Mouse (Mus musculus): ENCODE results near the gene Mfsd9. TPM values are rescaled to one million over a fixed set of nuclear protein-coding genes. Genes with fewer than 3 reads are reported as not detected.
A peak's percentile ranks its signal among the peaks of the same experiment; 100 is the strongest.

Gene Mfsd9
- total RNA-seq (2014; fragmentation: Nextera tagmentation) (1.8 and 2.1 TPM in 2 replicates), total RNA-seq (2017) (1.7 and 4.7 TPM in 2 replicates)

DNA sequence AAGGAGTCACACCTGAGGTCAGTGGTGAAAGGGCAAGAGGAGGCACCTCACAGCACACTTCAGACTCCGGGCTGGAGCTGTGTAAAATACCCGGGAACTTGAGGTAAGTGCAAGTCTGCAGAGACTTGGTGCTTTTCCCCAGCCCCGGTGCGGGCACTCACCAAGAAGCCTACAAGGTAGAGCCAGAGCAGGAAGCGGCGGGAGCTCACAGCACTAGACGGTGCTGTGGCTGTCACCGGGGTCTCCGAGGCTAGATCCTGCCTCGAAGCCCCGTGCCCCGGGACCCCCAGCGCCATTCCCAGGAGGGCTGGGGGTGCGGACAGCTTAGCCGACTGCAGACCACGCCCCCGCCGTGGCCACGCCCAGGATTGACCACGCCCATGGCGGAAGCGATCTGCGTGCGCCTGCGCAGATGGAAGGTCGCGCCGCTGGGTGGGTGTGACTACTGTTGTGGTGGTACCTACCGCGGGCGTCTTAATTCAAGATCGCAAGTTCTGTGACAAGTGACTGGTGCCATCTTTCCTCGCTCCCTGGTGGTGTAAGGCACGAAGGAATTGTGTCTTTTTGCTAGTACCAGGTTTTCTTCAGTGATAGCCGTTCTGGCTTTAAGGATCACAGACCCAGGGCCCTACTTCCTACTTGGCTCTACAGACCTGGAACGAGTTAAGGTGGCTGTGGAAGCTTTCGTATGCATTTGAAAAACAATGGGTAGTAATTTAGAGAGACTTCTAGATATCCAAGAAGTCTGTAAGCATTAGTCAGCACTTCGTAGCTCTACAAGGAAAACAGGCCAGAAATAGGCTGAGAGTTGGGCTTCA lies at the start of gene Mfsd9:
Mfsd9 (minus strand) TSS at position 364 of the 818 bp plus-strand sequence.
- peak; percentile 98 for ATAC-seq (replicated peaks; ENCODE audit: low FRiP score, low TSS enrichment, poor library complexity, severe bottlenecking)

- ATAC-seq (replicated peaks; ENCODE audit: low FRiP score, low TSS enrichment, poor library complexity, severe bottlenecking), result no peak
Observed at GRCm38 (mm10) chr1:40835468-40835867, 45.0 kb upstream of the Mfsd9 start.

- ATAC-seq (replicated peaks; ENCODE audit: low FRiP score, low TSS enrichment, poor library complexity, severe bottlenecking), result no peak
Observed at GRCm38 (mm10) chr1:40830712-40831507, 40.4 kb upstream of the Mfsd9 start.

DNA sequence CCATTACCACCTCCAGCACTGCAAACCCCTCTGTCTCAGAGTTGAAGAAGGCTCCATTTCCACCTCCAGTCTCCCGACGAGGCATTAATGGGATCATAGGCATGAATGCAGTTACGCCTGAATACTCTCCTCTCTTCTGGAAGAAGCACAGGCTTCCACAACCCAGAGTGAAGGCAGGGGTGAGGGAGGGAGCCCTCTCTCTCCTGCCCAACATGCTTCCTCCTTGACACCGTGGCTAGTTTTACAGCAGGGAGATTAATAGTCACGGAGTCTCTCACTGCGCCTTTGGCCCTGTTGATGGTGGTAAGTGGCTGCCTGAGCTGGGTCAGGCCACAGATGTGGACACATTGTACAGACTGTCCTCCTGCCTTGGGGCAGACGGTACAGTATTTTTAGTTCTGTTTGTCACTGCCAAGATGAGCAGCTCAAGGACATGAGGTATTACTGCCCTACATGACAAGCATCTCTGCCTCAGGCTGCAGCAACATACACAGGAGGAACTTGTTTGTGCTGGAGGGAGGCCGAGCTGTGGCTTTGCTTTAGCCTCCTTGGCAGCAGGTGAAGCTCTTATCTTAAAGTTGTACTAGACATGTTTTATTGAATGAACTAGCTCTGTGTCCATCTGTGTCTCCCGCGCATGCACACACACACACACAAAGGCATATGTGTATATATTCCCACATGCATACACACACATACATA lies 38.9 kb upstream of the Mfsd9 start:
- no peak for ATAC-seq (replicated peaks; ENCODE audit: low FRiP score, low TSS enrichment, poor library complexity, severe bottlenecking)

GRCm38 (mm10) chr1:40825826-40826225 lies 35.3 kb upstream of the Mfsd9 start:
- ATAC-seq (replicated peaks; ENCODE audit: low FRiP score, low TSS enrichment, poor library complexity, severe bottlenecking), result no peak

GRCm38 (mm10) chr1:40824936-40825335 lies 34.4 kb upstream of the Mfsd9 start:
- no peak for ATAC-seq (replicated peaks; ENCODE audit: low FRiP score, low TSS enrichment, poor library complexity, severe bottlenecking)

- ATAC-seq (replicated peaks; ENCODE audit: low FRiP score, low TSS enrichment, poor library complexity, severe bottlenecking), result no peak
Observed at GRCm38 (mm10) chr1:40824517-40824916, 34.0 kb upstream of the Mfsd9 start.

GRCm38 (mm10) chr1:40815071-40815845 lies 24.8 kb upstream of the Mfsd9 start:
- no peak for ATAC-seq (replicated peaks; ENCODE audit: low FRiP score, low TSS enrichment, poor library complexity, severe bottlenecking)

- no peak for ATAC-seq (replicated peaks; ENCODE audit: low FRiP score, low TSS enrichment, poor library complexity, severe bottlenecking)
Observed at GRCm38 (mm10) chr1:40808643-40809042, 18.2 kb upstream of the Mfsd9 start.

DNA sequence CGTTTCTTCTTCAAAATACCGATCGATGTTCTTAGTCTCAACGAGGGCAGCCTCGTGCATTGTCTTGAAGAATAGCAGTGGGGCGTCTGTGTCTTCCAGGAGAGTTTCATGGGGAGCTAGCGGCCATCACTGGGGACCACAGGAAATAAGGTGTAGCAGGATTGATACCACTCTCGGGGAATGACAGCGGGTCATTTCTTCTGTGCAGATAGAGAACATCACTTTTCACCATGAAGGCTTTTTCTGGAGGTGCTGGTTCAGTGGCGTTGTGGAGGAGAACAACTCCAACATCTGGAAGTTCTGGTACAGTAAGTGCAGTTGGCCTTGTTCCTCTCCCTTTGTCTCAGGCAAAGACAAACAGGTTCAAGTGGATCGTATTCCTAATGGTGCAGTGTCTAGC lies 15.4 kb upstream of the Mfsd9 start:
- no peak for ATAC-seq (replicated peaks; ENCODE audit: low FRiP score, low TSS enrichment, poor library complexity, severe bottlenecking)

- no peak for ATAC-seq (replicated peaks; ENCODE audit: low FRiP score, low TSS enrichment, poor library complexity, severe bottlenecking)
Observed at GRCm38 (mm10) chr1:40805351-40805750, 14.9 kb upstream of the Mfsd9 start, which contains the start of gene Tmem182. Gene Tmem182 (plus strand): TSS chr1:40805601.

- ATAC-seq (replicated peaks; ENCODE audit: low FRiP score, low TSS enrichment, poor library complexity, severe bottlenecking), result no peak
Observed at GRCm38 (mm10) chr1:40804118-40804517, 13.6 kb upstream of the Mfsd9 start.

- peak; percentile 65 for ATAC-seq (replicated peaks; ENCODE audit: low FRiP score, low TSS enrichment, poor library complexity, severe bottlenecking)
Observed at GRCm38 (mm10) chr1:40802759-40803158, 12.3 kb upstream of the Mfsd9 start.

GRCm38 (mm10) chr1:40800908-40801307 lies 10.4 kb upstream of the Mfsd9 start:
- 0 out of 2 replicates have a peak, but pooled peaks have one; percentile 42 for ATAC-seq (replicated peaks; ENCODE audit: low FRiP score, low TSS enrichment, poor library complexity, severe bottlenecking)

DNA sequence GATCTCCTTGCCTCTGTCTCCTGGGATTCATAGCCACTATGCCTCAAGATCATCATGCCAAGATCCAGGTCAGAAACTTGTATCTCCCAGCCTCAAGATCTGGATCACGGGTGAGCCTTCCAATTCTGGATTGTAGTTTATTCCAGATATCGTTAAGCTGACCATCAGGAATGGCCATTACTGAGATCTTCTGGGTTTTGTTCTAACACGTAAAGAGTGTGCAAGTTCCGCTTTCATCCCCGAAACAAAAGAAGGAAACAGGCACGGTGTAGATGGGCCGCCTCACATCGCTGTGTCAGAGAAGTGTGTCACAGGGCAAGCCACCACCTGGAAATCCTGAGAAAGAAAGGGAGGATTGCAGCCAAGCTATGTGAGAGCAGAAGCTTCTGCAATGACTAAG lies 8.6 kb upstream of the Mfsd9 start:
- ATAC-seq (replicated peaks; ENCODE audit: low FRiP score, low TSS enrichment, poor library complexity, severe bottlenecking), result no peak

- peak; percentile 97 for ATAC-seq (replicated peaks; ENCODE audit: low FRiP score, low TSS enrichment, poor library complexity, severe bottlenecking)
Observed at GRCm38 (mm10) chr1:40797348-40797747, 6.9 kb upstream of the Mfsd9 start.

- ATAC-seq (replicated peaks; ENCODE audit: low FRiP score, low TSS enrichment, poor library complexity, severe bottlenecking), result no peak
Observed at GRCm38 (mm10) chr1:40795508-40795907, 5.0 kb upstream of the Mfsd9 start.

DNA sequence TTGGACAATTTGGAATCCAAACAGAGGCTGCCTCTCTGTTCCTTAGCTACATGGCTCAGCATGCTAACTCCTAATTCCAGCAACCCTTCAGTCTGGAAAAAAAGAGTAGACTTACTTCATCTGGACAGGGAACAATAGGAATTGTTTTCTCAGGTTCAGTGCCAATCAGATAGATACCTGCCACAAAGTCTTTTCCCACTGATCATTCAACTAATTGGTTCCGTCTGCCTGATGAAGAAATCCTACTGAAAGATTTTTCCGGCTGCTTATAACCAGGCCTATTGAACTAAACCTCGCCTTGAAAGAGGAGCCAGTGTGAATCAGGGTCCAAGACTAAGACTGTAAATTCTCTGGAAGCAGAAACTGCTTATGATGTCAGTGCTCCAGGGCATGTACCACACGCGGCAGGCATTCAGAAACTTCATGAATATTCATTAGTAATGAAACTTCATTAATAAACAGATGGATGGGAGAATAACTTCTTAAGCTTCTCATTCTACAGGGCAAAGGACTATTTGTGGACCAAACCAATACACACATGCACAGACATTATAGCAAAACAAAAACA lies 737 bp downstream of the Mfsd9 start:
- ATAC-seq (replicated peaks; ENCODE audit: low FRiP score, low TSS enrichment, poor library complexity, severe bottlenecking), result peak; percentile 31; the same call in 1 of the 2 replicates

DNA sequence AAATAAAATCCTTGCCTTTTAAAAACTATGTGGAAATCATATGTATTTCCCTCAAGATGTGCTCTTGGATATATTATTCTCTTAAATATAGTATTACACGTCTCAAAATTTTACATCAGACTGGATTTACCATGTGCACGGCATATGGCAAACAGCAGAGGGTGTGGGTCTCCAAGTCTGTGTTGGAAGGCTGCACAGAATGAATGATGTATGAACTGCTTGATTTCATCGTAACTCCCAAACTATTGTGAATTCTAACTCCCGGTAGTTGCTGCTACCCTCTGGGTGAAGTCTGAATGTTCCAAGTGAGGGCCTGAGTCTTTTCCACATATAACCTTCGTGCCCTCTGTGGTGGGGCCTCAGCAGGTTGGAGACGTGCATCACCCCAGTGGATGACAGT lies 1.5 kb downstream of the Mfsd9 start:
- ATAC-seq (replicated peaks; ENCODE audit: low FRiP score, low TSS enrichment, poor library complexity, severe bottlenecking), result no peak
